Mouse (Mus musculus): Measurements from ENCODE around the gene Ntn5. TPM values are rescaled to one million over a fixed set of nuclear protein-coding genes. Genes with fewer than 3 reads are reported as not detected.
A peak's percentile ranks its signal among the peaks of the same experiment; 100 is the strongest.

Ntn5 gene
- polyA plus RNA-seq, 1 experiment from 2014 or later = 1.2 TPM

- Histone ChIP-seq H3K4me1 (ENCODE audit: control insufficient read depth, insufficient read depth, low read length) (peaks cover 26% of the 10 kb centered on the region), H3K9me3 (replicated peaks; ENCODE audit: control insufficient read depth, low read length) (no peaks in the 10 kb centered on the region), H3K4me2 (ENCODE audit: low read depth, low read length) (peak overlapping the region; percentile 67), H3K27me3 (ENCODE audit: control insufficient read depth, insufficient read depth, low read length) (no peaks in the 10 kb centered on the region), H3K9ac (ENCODE audit: low read length) (peak overlapping the region; percentile 82), H3K27ac (ENCODE audit: low read length) (peak overlapping the region; percentile 96), H3K4me3 (replicated peaks; ENCODE audit: low read length) (peak overlapping the region; percentile 89), H3K36me3 (ENCODE audit: control insufficient read depth, insufficient read depth, low read length) (peaks cover 8% of the 10 kb centered on the region; the same call in 1 of the 2 replicates)
- ATAC-seq (ENCODE audit: insufficient read depth, low FRiP score) = no peak
- 84% methylated on average over 16 of the region's 16 CpGs for WGBS
Observed at GRCm38 (mm10) chr7:45713396-45713795, 29.6 kb downstream of the Ntn5 start.

- Histone ChIP-seq H3K36me3 (ENCODE audit: control insufficient read depth, insufficient read depth, low read length) (peaks cover 8% of the 10 kb centered on the region; the same call in 1 of the 2 replicates), H3K9me3 (replicated peaks; ENCODE audit: control insufficient read depth, low read length) (no peaks in the 10 kb centered on the region), H3K4me1 (ENCODE audit: control insufficient read depth, insufficient read depth, low read length) (peaks cover 28% of the 10 kb centered on the region), H3K27ac (ENCODE audit: low read length) (peak overlapping the region; percentile 96), H3K9ac (ENCODE audit: low read length) (peak overlapping the region; percentile 82), H3K27me3 (ENCODE audit: control insufficient read depth, insufficient read depth, low read length) (no peaks in the 10 kb centered on the region), H3K4me3 (replicated peaks; ENCODE audit: low read length) (peak overlapping the region; percentile 89), H3K4me2 (ENCODE audit: low read depth, low read length) (peak overlapping the region; percentile 67)
- ATAC-seq (ENCODE audit: insufficient read depth, low FRiP score) = no peak
- WGBS = 63% methylated on average over 6 of the region's 6 CpGs
Observed at GRCm38 (mm10) chr7:45713881-45714520, 30.2 kb downstream of the Ntn5 start.

- Histone ChIP-seq H3K27ac (ENCODE audit: low read length) (peak overlapping the region; percentile 96), H3K9me3 (replicated peaks; ENCODE audit: control insufficient read depth, low read length) (no peaks in the 10 kb centered on the region), H3K4me3 (replicated peaks; ENCODE audit: low read length) (peak overlapping the region; percentile 89), H3K36me3 (ENCODE audit: control insufficient read depth, insufficient read depth, low read length) (peaks cover 13% of the 10 kb centered on the region; the same call in 1 of the 2 replicates), H3K9ac (ENCODE audit: low read length) (peak overlapping the region; percentile 82), H3K4me2 (ENCODE audit: low read depth, low read length) (peak overlapping the region; percentile 67), H3K27me3 (ENCODE audit: control insufficient read depth, insufficient read depth, low read length) (no peaks in the 10 kb centered on the region), H3K4me1 (ENCODE audit: control insufficient read depth, insufficient read depth, low read length) (peaks cover 34% of the 10 kb centered on the region)
- 7% methylated on average over 14 of the region's 14 CpGs for WGBS
- peak; percentile 71 for ATAC-seq (ENCODE audit: insufficient read depth, low FRiP score)
Observed at GRCm38 (mm10) chr7:45714630-45715089, 30.8 kb downstream of the Ntn5 start.

- whole genome bisulfite sequencing = 6% methylated on average over 34 of the region's 34 CpGs
- H3K9ac ChIP-seq (ENCODE audit: low read length) = peak within 1 kb of the TSS; percentile 82
- H3K4me2 ChIP-seq (ENCODE audit: low read depth, low read length) = peak within 1 kb of the TSS; percentile 67
- H3K27me3 ChIP-seq (ENCODE audit: control insufficient read depth, insufficient read depth, low read length) = no peaks in the 10 kb centered on the region
- H3K9me3 ChIP-seq (replicated peaks; ENCODE audit: control insufficient read depth, low read length) = no peaks in the 10 kb centered on the region
- peaks cover 13% of the 10 kb centered on the region for H3K36me3 ChIP-seq (ENCODE audit: control insufficient read depth, insufficient read depth, low read length)
- peaks cover 37% of the 10 kb centered on the region for H3K4me1 ChIP-seq (ENCODE audit: control insufficient read depth, insufficient read depth, low read length)
- peak within 1 kb of the TSS; percentile 89 for H3K4me3 ChIP-seq (replicated peaks; ENCODE audit: low read length)
- H3K27ac ChIP-seq (ENCODE audit: low read length) = peak within 1 kb of the TSS; percentile 96
- peak; percentile 89 for ATAC-seq (ENCODE audit: insufficient read depth, low FRiP score)
Observed at GRCm38 (mm10) chr7:45715090-45715708, 31.4 kb downstream of the Ntn5 start, which contains the start of gene Rpl18. Gene Rpl18, plus strand, starts transcription at chr7:45715457.

- no peak for ATAC-seq (ENCODE audit: insufficient read depth, low FRiP score)
- Histone ChIP-seq H3K27ac (ENCODE audit: low read length) (peak overlapping the region; percentile 83), H3K27me3 (ENCODE audit: control insufficient read depth, insufficient read depth, low read length) (no peaks in the 10 kb centered on the region), H3K4me1 (ENCODE audit: control insufficient read depth, insufficient read depth, low read length) (peaks cover 37% of the 10 kb centered on the region), H3K4me3 (replicated peaks; ENCODE audit: low read length) (peak overlapping the region; percentile 89), H3K4me2 (ENCODE audit: low read depth, low read length) (peak overlapping the region; percentile 67), H3K9me3 (replicated peaks; ENCODE audit: control insufficient read depth, low read length) (no peaks in the 10 kb centered on the region), H3K9ac (ENCODE audit: low read length) (peak overlapping the region; percentile 56), H3K36me3 (ENCODE audit: control insufficient read depth, insufficient read depth, low read length) (peaks cover 15% of the 10 kb centered on the region)
- WGBS = 79% methylated on average over 19 of the region's 19 CpGs
Observed at GRCm38 (mm10) chr7:45715741-45716459, 32.1 kb downstream of the Ntn5 start.

GRCm38 (mm10) chr7:45716460-45716857 lies 32.6 kb downstream of the Ntn5 start:
- no peaks in the 10 kb centered on the region for H3K27me3 ChIP-seq (ENCODE audit: control insufficient read depth, insufficient read depth, low read length)
- H3K4me2 ChIP-seq (ENCODE audit: low read depth, low read length) = peak overlapping the region; percentile 67
- peak overlapping the region; percentile 83; the same call in 1 of the 2 replicates for H3K27ac ChIP-seq (ENCODE audit: low read length)
- peaks cover 12% of the 10 kb centered on the region for H3K36me3 ChIP-seq (ENCODE audit: control insufficient read depth, insufficient read depth, low read length)
- WGBS = 90% methylated on average over 3 of the region's 3 CpGs
- H3K4me1 ChIP-seq (ENCODE audit: control insufficient read depth, insufficient read depth, low read length) = peaks cover 37% of the 10 kb centered on the region
- H3K9ac ChIP-seq (ENCODE audit: low read length) = peak overlapping the region; percentile 93
- no peak for ATAC-seq (ENCODE audit: insufficient read depth, low FRiP score)
- no peaks in the 10 kb centered on the region for H3K9me3 ChIP-seq (replicated peaks; ENCODE audit: control insufficient read depth, low read length)
- peak overlapping the region; percentile 89 for H3K4me3 ChIP-seq (replicated peaks; ENCODE audit: low read length)

GRCm38 (mm10) chr7:45716952-45717917 lies 33.4 kb downstream of the Ntn5 start:
- no peak; the same call in 1 of the 2 replicates for ATAC-seq (ENCODE audit: insufficient read depth, low FRiP score)
- Histone ChIP-seq H3K9ac (ENCODE audit: low read length) (peak overlapping the region; percentile 93), H3K4me3 (replicated peaks; ENCODE audit: low read length) (peak overlapping the region; percentile 89), H3K9me3 (replicated peaks; ENCODE audit: control insufficient read depth, low read length) (no peaks in the 10 kb centered on the region), H3K4me2 (ENCODE audit: low read depth, low read length) (peak overlapping the region; percentile 67), H3K4me1 (ENCODE audit: control insufficient read depth, insufficient read depth, low read length) (peaks cover 37% of the 10 kb centered on the region), H3K27ac (ENCODE audit: low read length) (peak overlapping the region; percentile 94), H3K27me3 (ENCODE audit: control insufficient read depth, insufficient read depth, low read length) (no peaks in the 10 kb centered on the region), H3K36me3 (ENCODE audit: control insufficient read depth, insufficient read depth, low read length) (peaks cover 12% of the 10 kb centered on the region)
- WGBS = 10% methylated on average over 31 of the region's 31 CpGs

GRCm38 (mm10) chr7:45717918-45718297 lies 34.1 kb downstream of the Ntn5 start, which contains the start of gene Sphk2:
Gene Sphk2, minus strand, starts transcription at chr7:45718002.
- 0% methylated on average over 41 of the region's 41 CpGs for WGBS

More at GRCm38 (mm10) chr7:45717918-45718297, 34.1 kb downstream of the Ntn5 start, which contains the start of gene Sphk2:
- peak within 1 kb of the TSS; percentile 94 for H3K27ac ChIP-seq (ENCODE audit: low read length)
- peaks cover 37% of the 10 kb centered on the region for H3K4me1 ChIP-seq (ENCODE audit: control insufficient read depth, insufficient read depth, low read length)
- peak within 1 kb of the TSS; percentile 89 for H3K4me3 ChIP-seq (replicated peaks; ENCODE audit: low read length)
- H3K36me3 ChIP-seq (ENCODE audit: control insufficient read depth, insufficient read depth, low read length) = peaks cover 12% of the 10 kb centered on the region
- ATAC-seq (ENCODE audit: insufficient read depth, low FRiP score) = peak; percentile 72
- peak within 1 kb of the TSS; percentile 80 for H3K4me2 ChIP-seq (ENCODE audit: low read depth, low read length)
- H3K9me3 ChIP-seq (replicated peaks; ENCODE audit: control insufficient read depth, low read length) = no peaks in the 10 kb centered on the region
- no peaks in the 10 kb centered on the region for H3K27me3 ChIP-seq (ENCODE audit: control insufficient read depth, insufficient read depth, low read length)
- H3K9ac ChIP-seq (ENCODE audit: low read length) = peak within 1 kb of the TSS; percentile 93

Measured in stomach, embryonic 16.5 days (tissue).